Mouse (Mus musculus): ENCODE measurements around the gene Daam1.
A peak's percentile ranks its signal among the peaks of the same experiment; 100 is the strongest.

Daam1 gene

DNA sequence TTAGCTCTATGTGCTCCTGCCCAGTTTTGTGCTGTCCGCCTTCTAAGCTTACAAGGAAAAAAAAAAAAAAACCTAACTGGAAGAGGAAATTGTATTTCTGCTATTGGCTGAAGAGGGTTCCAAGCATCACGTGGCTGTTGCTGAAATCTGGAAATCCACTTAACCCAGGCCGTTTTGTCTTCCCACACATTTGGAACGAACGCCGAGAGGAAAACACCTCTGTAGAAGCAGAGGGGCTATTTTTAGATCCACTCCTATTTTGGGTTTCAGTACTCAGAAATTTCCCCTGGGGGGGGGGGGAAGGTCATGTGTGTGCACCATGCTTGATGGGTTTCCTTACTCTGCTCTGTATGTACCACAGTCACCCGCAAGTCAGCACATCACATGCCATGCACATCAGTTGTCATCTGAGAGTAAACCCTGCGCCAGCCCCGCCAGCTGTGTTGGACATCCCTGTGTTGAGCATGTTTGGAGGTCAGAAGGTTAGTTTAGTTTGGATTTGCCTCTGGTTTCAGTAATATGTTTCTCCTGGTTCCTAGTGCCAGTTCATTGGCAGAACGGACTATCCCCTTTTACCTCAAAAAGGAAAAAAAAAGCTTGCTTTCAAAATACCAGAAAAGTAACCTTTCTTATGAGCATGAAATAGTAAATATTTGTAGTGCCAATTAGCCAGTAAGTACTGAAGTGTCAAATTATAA, 33.1 kb downstream of the Daam1 start:
- DNase-seq (ENCODE audit: low spot score in 2 of 2) = peak in 1 of 2 experiments; percentile 37

GRCm38 (mm10) chr12:71864544-71864897, 33.6 kb downstream of the Daam1 start:
- DNase-seq (ENCODE audit: low spot score in 2 of 2) = no peak

DNA sequence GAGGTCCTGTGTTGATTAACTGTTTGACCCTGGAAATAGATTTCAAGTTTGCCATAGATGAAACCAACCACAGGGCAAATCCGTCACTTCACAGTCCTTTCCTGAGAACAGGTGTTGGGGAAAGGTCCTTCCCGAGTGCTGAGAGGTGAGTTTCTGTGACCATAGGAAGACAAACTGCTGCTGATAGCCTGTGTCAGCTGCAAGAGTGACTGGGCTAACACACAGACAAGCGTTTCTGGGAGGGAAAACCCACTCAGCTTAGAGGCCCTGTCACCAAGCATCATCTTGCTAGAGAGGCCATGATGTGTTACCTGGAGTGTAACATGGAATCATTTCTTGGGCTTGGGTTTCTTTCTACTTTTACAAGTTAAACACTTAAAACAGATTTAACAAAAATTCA, 35.1 kb downstream of the Daam1 start:
- no peak for DNase-seq (ENCODE audit: low spot score in 2 of 2)

DNA sequence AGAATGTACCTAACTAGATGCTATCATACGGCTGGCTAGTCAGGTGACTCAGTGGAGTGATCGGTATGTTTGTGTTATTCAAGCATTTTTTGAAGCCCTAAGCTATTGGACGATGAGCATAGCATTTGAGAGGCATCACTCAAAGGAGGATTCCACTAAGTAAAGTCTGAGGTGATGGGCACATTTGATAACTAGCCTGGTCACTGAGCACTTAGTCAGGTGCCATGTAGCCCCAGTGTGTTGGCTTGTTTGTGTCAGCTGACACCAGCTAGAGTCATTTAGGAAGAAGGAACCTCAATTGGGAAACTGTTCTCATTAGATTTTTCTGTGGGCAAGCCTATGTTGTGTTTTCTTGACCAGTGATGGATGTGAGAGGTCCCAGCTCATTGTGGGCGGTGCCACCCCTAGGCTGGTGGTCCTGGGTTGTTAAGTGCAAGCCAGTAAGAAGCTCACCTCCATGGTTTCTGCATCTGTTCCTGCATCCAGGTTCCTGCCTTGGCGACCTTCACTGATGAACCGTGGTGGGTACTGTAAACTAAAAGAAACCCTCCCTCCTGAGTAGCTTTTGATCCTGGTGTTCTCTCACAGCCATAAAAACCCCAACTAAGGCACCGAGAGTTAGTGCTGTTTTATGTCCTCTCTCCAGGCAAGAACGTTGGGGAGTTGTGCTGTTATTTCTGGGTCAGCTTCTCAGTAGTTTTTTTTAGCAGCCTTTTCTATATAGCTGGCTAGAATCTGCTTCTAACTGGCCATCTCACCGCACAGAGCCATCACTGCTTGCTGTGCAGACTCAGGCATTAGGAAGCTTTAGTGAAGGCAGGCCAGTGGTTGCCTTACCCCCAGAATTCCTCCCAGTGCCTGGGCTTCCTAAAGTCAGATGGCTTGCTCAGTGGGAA, 36.7 kb downstream of the Daam1 start:
- DNase-seq (ENCODE audit: low spot score in 2 of 2) = no peak

- DNase-seq (ENCODE audit: low spot score in 2 of 2) = no peak
Observed at GRCm38 (mm10) chr12:71870644-71871043, 39.8 kb downstream of the Daam1 start.

DNA sequence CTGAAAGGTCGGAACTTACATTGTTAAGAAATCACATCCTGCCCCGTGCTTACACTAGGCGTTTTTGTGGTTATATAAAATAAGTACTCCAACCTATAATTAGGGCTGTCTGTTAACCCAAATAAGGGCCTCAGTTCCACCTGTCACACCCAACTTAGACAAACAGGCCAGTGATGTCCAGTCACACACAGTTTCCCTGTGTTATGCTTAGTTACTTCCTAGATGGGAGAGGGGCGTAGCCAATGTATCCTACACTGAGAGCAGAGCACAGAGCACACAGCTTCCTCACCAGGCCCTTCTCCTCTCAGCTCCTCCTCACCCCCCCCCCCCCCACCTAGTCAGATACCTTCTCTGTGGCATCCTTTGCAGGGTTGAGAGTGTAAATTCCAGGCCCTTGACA, 41.5 kb downstream of the Daam1 start:
- no peak for DNase-seq (ENCODE audit: low spot score in 2 of 2)

DNA sequence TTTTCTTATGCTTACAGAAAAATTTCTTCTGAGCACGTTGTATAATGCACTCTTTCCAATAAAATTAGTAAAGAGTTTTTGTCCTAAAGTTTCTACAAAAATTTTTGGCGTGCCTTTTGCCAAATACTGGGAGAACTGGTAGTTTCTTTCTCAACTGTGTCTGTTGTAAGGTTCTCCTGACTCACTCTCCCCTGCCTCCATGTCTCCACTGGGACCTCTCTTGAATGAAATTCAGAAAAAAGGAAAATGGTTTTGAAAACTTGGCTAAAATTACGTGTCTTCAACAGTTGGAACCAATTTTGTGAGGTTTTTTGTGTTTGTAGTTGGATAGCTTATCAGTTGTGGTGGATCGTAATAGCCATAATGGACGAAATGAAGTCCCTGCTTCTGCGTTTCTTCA, 43.7 kb downstream of the Daam1 start:
- no peak for DNase-seq (ENCODE audit: low spot score in 2 of 2)

DNA sequence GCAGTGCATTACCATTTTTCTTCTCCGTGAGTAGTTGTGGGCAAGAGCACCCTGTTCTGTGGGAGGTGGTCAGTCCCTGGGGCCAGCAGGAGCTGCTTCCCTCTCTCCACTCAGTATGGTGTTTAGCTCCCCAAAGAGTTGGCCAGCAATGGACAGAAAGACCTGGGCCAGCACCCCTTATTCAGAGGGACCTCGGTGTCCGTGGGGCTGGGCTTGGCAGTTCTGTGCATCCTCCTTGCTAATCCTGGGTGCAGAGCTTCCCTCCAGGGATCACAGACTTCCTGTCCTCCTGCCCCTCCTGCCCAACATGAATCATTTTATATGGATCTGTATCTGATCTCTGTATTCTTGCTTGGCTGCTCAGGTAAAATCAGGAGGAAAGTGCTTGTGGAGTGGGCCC, 44.1 kb downstream of the Daam1 start:
- no peak for DNase-seq (ENCODE audit: low spot score in 2 of 2)

DNA sequence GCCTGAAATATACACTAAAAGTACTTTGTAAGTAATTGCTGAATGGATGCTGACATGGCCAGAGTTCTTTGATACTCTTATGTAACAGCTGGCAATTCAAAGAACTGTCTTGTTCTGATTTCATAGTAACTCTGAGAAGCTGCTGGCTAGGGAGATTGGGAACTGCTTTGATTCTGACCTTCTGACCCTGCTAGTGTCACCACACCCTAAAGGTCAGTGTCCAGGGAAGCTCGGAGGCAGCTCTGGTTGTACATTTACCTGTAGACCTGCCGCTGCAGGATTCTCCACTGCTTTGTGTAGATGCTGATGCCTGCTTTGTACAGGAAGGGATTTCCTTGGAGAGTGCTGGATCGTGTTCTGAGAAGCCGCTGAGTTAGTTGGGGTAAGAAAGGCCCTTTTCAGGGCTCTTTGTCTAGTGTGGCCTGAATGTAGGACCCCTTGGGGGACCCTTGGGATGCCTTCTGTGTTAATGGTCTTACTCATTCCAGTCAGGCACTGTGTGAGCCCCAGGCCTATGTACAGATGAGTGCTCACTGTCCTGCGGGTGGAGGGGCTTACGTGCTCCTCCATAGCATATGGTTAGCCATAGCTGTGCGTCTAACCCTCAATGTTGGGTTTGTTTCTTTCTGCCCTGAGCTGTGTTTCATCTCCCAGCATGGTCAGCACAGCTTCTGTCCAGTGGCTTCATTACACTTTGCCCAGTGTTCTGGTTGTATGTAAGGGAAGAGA, 45.0 kb downstream of the Daam1 start:
- no peak for DNase-seq (ENCODE audit: low spot score in 2 of 2)

GRCm38 (mm10) chr12:71880987-71881386, 50.1 kb downstream of the Daam1 start:
- DNase-seq (ENCODE audit: low spot score in 2 of 2) = no peak

GRCm38 (mm10) chr12:71881477-71881876, 50.6 kb downstream of the Daam1 start:
- no peak for DNase-seq (ENCODE audit: low spot score in 2 of 2)

- DNase-seq (ENCODE audit: low spot score in 2 of 2) = no peak
Observed at GRCm38 (mm10) chr12:71883066-71883711, 52.3 kb downstream of the Daam1 start.

DNA sequence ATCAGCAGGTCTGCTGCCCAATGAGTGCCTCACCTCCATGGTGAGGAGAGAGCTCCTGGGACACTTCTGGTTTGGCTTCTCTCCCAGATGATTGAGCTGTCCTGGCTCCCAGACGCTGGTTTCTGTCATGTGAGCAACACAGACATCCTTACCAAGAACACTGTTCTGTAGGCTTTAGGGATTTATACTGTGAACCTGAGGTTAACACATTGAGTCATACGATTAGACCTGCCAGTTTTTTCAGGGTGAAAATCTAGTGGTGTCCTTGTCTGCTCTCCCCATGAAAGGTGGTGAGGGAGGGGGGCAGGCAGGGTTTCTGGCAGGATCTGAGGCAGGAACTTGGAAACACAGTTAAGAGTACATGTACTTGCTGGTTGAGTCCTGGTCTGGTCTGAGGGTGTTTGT, 54.3 kb downstream of the Daam1 start:
- DNase-seq (ENCODE audit: low spot score in 2 of 2) = no peak

GRCm38 (mm10) chr12:71885717-71886116, 54.8 kb downstream of the Daam1 start:
- DNase-seq (ENCODE audit: low spot score in 2 of 2) = no peak

DNA sequence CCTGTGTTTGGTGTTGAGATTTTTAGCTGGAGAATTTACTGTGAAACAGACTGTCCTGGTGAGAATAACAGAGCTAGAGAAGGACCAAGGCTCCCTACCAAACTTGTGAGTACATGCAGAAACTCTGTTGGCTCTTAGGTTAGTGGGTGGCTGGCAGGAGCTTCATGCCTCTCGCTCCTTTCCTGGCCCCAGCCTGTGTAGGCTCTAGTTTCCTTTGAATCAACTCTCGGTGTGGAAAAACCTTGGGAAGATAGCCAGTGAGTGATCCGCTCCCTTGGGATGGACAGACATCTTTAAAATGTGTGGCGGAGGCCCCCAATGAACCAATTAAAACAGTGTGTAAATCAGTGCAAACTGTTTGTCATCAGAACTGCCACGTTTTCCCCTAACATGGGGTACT, 55.5 kb downstream of the Daam1 start:
- no peak for DNase-seq (ENCODE audit: low spot score in 2 of 2)

GRCm38 (mm10) chr12:71886941-71887340, 56.1 kb downstream of the Daam1 start:
- DNase-seq (ENCODE audit: low spot score in 2 of 2) = no peak

DNA sequence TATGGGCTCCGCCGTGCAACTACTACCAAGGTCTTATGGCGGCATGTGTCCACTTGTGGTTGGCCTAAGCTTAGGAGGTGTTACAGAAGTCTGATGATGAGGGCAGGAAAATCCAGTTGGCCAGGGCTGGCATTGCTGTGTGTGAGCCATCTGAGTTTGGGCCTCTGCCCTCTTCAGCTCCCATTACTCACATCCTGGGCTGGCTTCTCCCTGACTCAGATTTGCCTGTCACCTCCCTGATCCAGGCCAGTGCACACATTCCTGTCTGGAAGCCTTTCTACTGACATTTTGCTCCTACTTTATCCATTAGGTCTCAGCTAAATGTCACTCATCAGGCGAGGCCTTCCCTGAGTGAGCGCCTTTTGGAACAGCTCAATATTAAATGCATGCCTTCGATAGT, 57.5 kb downstream of the Daam1 start:
- no peak for DNase-seq (ENCODE audit: low spot score in 2 of 2)

DNA sequence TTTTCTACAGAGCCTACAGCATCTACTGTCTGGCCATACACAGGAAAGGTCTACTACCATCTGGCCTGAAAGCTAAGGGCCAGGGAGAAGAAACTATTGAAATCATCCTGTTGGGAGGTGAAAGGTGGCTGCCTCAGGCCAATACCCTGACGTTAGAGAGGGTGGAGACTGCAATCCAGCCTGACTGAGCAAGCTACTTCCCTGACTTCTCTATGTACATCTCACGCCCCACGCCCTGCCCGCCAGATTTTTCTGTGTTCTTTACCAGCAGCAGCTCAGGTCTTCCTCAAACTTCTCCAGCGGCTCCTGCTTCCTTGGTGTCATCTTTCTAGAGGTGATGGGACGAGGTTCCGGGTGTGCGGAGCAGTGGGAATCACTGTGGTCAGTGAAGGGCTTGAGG, 58.4 kb downstream of the Daam1 start:
- DNase-seq (ENCODE audit: low spot score in 2 of 2) = no peak

DNA sequence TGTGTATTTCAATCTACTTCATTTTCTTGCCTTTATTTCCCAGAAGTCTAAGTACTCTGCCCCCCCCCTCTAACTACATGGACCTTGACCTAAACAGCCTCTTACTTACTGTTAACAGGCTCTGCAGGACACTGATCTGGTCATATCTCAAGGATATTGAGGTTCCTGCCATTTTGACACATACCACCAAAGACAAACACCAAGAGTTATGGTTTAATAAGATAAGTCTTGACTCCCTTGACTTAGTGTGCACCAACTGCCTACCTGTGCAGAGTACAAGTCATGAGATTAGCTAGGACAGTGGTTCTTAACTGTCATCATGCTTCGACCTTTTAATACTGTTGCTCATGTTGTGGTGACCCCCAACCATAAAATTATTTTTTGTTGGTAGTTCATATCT, 59.4 kb downstream of the Daam1 start:
- DNase-seq (ENCODE audit: low spot score in 2 of 2) = no peak

GRCm38 (mm10) chr12:71891729-71892355, 61.0 kb downstream of the Daam1 start:
- DNase-seq (ENCODE audit: low spot score in 2 of 2) = no peak

DNA sequence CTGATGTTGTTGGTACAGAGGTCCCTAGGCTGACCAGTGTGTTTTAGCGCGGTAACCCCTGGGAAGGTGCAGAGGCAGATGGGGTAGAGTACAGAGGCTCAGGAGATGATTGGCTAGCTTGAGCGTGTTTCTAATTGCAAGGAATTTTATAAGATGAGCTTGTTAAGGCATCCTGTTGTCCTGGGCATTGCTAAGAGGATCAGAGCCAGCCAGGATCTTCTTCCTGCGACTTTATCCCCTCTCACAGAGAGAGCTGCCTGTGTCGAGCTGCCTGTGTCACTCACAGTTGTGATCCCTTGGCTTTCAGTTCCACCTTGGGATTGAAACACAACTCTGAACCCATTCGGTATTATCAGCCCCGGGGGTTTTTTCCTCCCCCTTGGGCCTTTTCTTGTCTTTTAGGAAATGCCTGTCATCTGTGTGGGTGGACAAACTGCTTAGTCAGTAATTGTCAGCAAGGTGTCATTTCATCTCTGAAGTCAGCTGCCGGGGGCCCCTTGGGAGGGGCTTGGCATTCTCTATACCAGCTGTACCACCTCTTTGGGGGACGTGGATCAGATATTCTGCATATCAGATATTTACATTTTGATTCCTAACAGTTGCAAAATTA, 62.2 kb downstream of the Daam1 start:
- no peak for DNase-seq (ENCODE audit: low spot score in 2 of 2)
